Mouse (Mus musculus): ENCODE measurements around the gene Ppme1. TPM values are rescaled to one million over a fixed set of nuclear protein-coding genes. Genes with fewer than 3 reads are reported as not detected.
A peak's percentile ranks its signal among the peaks of the same experiment; 100 is the strongest.

Gene Ppme1
- total and polyA plus RNA-seq, 3 experiments = 29.5 to 74.0 TPM; not detected in 1

DNA sequence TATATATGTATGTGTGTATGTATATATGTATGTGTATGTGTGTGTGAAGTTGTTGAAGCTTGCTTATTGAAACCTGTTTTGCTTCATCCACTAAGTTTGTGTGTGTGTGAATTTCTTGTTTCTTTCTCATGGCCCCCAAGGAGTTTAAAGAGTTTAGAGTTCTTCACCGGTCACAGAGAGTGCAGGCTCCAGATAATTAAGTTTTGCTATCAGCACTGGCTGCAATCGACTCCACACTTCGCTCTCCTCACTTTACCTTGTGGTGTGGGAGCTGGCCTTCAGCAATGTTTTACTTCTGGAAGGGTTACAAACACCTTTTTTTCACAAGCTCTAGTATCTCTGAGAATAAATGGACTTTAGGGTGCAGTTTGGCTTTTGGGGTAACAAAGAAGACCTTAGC is 40.8 kb downstream of the Ppme1 start:
- H3K4me3 ChIP-seq (ENCODE audit: control insufficient read depth in 1 of 2, insufficient read depth in 1 of 2, low read depth in 2 of 2, low read length in 2 of 2) = no peak overlapping the region
- H3K27ac ChIP-seq (ENCODE audit: control insufficient read depth, low read depth, low read length) = peak overlapping the region; percentile 13; the same call in 1 of the 2 replicates
- peaks cover 11 to 13% of the 10 kb centered on the region in 2 experiments for H3K4me1 ChIP-seq (ENCODE audit: control insufficient read depth in 1 of 2, insufficient read depth in 2 of 2, low read length in 2 of 2)
- peak; percentile 43 for DNase-seq (ENCODE audit: low read depth, low spot score)
- H3K36me3 ChIP-seq (ENCODE audit: control insufficient read depth in 1 of 2, insufficient read depth in 2 of 2, low read length in 2 of 2) = peaks cover 8% of the 10 kb centered on the region in 2 experiments
- H3K9me3 ChIP-seq (replicated peaks; ENCODE audit: insufficient read depth, low read length) = no peaks in the 10 kb centered on the region
- H3K79me2 ChIP-seq (ENCODE audit: control insufficient read depth, insufficient read depth, low read length, poor library complexity) = no peaks in the 10 kb centered on the region
- H3K9ac ChIP-seq (ENCODE audit: control insufficient read depth, low read depth, low read length, poor library complexity, severe bottlenecking) = no peak overlapping the region
- no peak for TF ChIP-seq BHLHE40 (IDR thresholded peaks at IDR 0.05; ENCODE audit: borderline replicate concordance, low read depth, low read length)
- peak; percentile 33; the same call in 1 of the 2 replicates for TF ChIP-seq MYB (IDR thresholded peaks at IDR 0.05; ENCODE audit: low read depth, low read length)
- TF ChIP-seq EP300 (IDR thresholded peaks at IDR 0.05; ENCODE audit: low read depth in 1 of 2, low read length in 2 of 2) = peak; percentile 71 to 78
- TF ChIP-seq TCF12 (IDR thresholded peaks at IDR 0.05; ENCODE audit: low read depth, low read length) = peak; percentile 63; the same call in 1 of the 2 replicates
- TF ChIP-seq GATA1 (IDR thresholded peaks at IDR 0.05; ENCODE audit: low read depth, low read length) = peak; percentile 68
- H3K27me3 ChIP-seq (ENCODE audit: control insufficient read depth in 1 of 2, insufficient read depth in 2 of 2, low read length in 2 of 2) = no peaks in the 10 kb centered on the region

DNA sequence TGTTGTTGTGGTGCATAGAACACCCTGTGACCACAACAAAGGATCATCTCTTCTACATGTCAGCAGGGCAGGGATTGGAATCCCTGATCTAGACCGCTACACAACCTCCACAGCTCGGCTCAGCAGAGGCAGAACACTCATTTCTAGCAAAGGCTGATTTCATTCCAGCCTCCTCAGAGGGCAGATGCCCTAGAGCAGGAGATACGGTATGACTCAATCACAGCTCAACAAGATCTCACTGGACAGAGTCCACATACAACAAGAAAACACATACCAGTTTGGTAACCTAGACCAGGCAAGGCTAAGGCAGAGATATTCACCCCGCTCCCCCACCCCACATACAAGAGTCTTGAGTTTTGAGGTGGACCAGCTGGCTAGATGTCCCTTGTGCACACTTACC is 43.5 kb downstream of the Ppme1 start:
- H3K36me3 ChIP-seq (ENCODE audit: control insufficient read depth in 1 of 2, insufficient read depth in 2 of 2, low read length in 2 of 2) = peaks cover 3 to 8% of the 10 kb centered on the region in 2 experiments
- H3K9ac ChIP-seq (ENCODE audit: control insufficient read depth, low read depth, low read length, poor library complexity, severe bottlenecking) = no peak overlapping the region
- no peak overlapping the region for H3K27ac ChIP-seq (ENCODE audit: control insufficient read depth, low read depth, low read length)
- H3K4me1 ChIP-seq (ENCODE audit: control insufficient read depth in 1 of 2, insufficient read depth in 2 of 2, low read length in 2 of 2) = peaks cover 11 to 13% of the 10 kb centered on the region in 2 experiments
- H3K27me3 ChIP-seq (ENCODE audit: control insufficient read depth in 1 of 2, insufficient read depth in 2 of 2, low read length in 2 of 2) = no peaks in the 10 kb centered on the region
- TF ChIP-seq POLR2AphosphoS5 (IDR thresholded peaks at IDR 0.05; ENCODE audit: borderline replicate concordance, low read depth, low read length) (no peak), MYB (IDR thresholded peaks at IDR 0.05; ENCODE audit: low read depth, low read length) (no peak), MAFK (IDR thresholded peaks at IDR 0.05; ENCODE audit: borderline replicate concordance, low read depth, low read length) (no peak), RAD21 (IDR thresholded peaks at IDR 0.05; ENCODE audit: low read depth, low read length) (no peak), ZKSCAN1 (IDR thresholded peaks at IDR 0.05; ENCODE audit: low read depth, low read length) (no peak), UBTF (IDR thresholded peaks at IDR 0.05; ENCODE audit: borderline replicate concordance, insufficient read depth, low read depth, low read length) (no peak), SMC3 (IDR thresholded peaks at IDR 0.05; ENCODE audit: low read depth, low read length) (no peak), HCFC1 (IDR thresholded peaks at IDR 0.05; ENCODE audit: low read depth, low read length) (no peak), MEF2A (IDR thresholded peaks at IDR 0.05; ENCODE audit: extremely low read depth, insufficient replicate concordance, low read depth, low read length, poor library complexity, severe bottlenecking) (no peak)
- H3K9me3 ChIP-seq (replicated peaks; ENCODE audit: insufficient read depth, low read length) = no peaks in the 10 kb centered on the region
- H3K4me3 ChIP-seq (ENCODE audit: control insufficient read depth in 1 of 2, insufficient read depth in 1 of 2, low read depth in 2 of 2, low read length in 2 of 2) = no peak overlapping the region
- no peak for DNase-seq (ENCODE audit: low read depth, low spot score)
- H3K79me2 ChIP-seq (ENCODE audit: control insufficient read depth, insufficient read depth, low read length, poor library complexity) = no peaks in the 10 kb centered on the region

DNA sequence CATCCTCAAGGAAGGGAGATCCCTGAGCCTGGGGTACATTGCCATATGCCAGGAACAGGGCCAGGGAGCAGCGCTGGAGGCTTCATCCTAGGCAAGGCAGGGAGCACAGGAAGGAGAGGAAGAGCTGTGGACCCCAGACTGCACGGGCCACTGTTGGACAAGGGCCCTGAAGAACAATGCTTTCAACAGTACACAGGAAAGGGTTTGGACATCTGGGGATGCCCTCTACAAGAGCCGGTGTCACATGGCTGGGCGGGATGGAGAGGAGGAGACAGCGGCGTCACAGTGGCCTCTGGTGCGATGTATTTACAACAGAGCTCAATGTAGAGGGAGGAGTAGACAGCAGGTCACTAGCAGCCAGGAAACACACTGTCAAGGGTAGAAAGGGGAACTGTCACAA is 44.6 kb downstream of the Ppme1 start:
- no peaks in the 10 kb centered on the region for H3K9me3 ChIP-seq (replicated peaks; ENCODE audit: insufficient read depth, low read length)
- H3K4me1 ChIP-seq (ENCODE audit: control insufficient read depth in 1 of 2, insufficient read depth in 2 of 2, low read length in 2 of 2) = peaks cover 11 to 13% of the 10 kb centered on the region in 2 experiments
- no peaks in the 10 kb centered on the region for H3K79me2 ChIP-seq (ENCODE audit: control insufficient read depth, insufficient read depth, low read length, poor library complexity)
- H3K27ac ChIP-seq (ENCODE audit: control insufficient read depth, low read depth, low read length) = no peak overlapping the region
- H3K27me3 ChIP-seq (ENCODE audit: control insufficient read depth in 1 of 2, insufficient read depth in 2 of 2, low read length in 2 of 2) = no peaks in the 10 kb centered on the region
- no peak for TF ChIP-seq ZC3H11A (IDR thresholded peaks at IDR 0.05; ENCODE audit: low read depth, low read length)
- TF ChIP-seq RAD21 (IDR thresholded peaks at IDR 0.05; ENCODE audit: low read depth, low read length) = no peak
- no peak for TF ChIP-seq ZMIZ1 (IDR thresholded peaks at IDR 0.05; ENCODE audit: low read depth, low read length)
- no peak for TF ChIP-seq NELFE (IDR thresholded peaks at IDR 0.05; ENCODE audit: low read depth, low read length)
- TF ChIP-seq CHD2 (IDR thresholded peaks at IDR 0.05; ENCODE audit: low read length) = no peak
- TF ChIP-seq GABPA (IDR thresholded peaks at IDR 0.05; ENCODE audit: low read depth, low read length) = no peak
- no peak for TF ChIP-seq ZNF384 (IDR thresholded peaks at IDR 0.05; ENCODE audit: low read depth, low read length)
- TF ChIP-seq EP300 (IDR thresholded peaks at IDR 0.05; ENCODE audit: low read depth in 1 of 2, low read length in 2 of 2) = no peak
- no peak for TF ChIP-seq TBP (IDR thresholded peaks at IDR 0.05; ENCODE audit: low read depth, low read length)
- no peak for TF ChIP-seq MAFK (IDR thresholded peaks at IDR 0.05; ENCODE audit: borderline replicate concordance, low read depth, low read length)
- no peak for TF ChIP-seq USF2 (IDR thresholded peaks at IDR 0.05; ENCODE audit: borderline replicate concordance in 1 of 2, insufficient read depth in 1 of 2, low read depth in 1 of 2, low read length in 2 of 2)
- TF ChIP-seq E2F4 (IDR thresholded peaks at IDR 0.05; ENCODE audit: borderline replicate concordance, low read depth, low read length) = no peak
- TF ChIP-seq ZKSCAN1 (IDR thresholded peaks at IDR 0.05; ENCODE audit: low read depth, low read length) = no peak
- H3K4me3 ChIP-seq (ENCODE audit: control insufficient read depth in 1 of 2, insufficient read depth in 1 of 2, low read depth in 2 of 2, low read length in 2 of 2) = no peak overlapping the region
- H3K36me3 ChIP-seq (ENCODE audit: control insufficient read depth in 1 of 2, insufficient read depth in 2 of 2, low read length in 2 of 2) = peaks cover 3 to 8% of the 10 kb centered on the region in 2 experiments
- H3K9ac ChIP-seq (ENCODE audit: control insufficient read depth, low read depth, low read length, poor library complexity, severe bottlenecking) = no peak overlapping the region
- DNase-seq (ENCODE audit: low read depth, low spot score) = no peak

Measured in MEL (cell line).